Mouse (Mus musculus) megakaryocyte, embryonic 14.5 days (primary cell): ENCODE measurements around the gene Foxf2.

Experiments
- FLI1 ChIP-seq: IDR thresholded peaks from 2 replicates; pipeline ENCODE4 v1.6.1; 2012; ENCODE audit warnings: low read length, inconsistent platforms, mixed read lengths
- GATA1 ChIP-seq: IDR thresholded peaks from 3 replicates; pipeline ENCODE4 v1.6.1; 2012; ENCODE audit warnings: mixed read lengths, low read length, inconsistent platforms, borderline replicate concordance

GRCm38 (mm10) chr13:31599576-31599975, 26.0 kb upstream of the Foxf2 start:
- TF ChIP-seq GATA1 (no peak), FLI1 (no peak)
